Mouse (Mus musculus) layer of hippocampus, adult 11-12 months (tissue): ENCODE data around the gene Hdac4.

Source experiments
- DNase-seq: peaks from one replicate; pipeline ENCODE4 v3.0.0; 2022; ENCODE audit warnings: low spot score

Gene Hdac4

GRCm38 (mm10) chr1:92100371-92100891 lies 95.1 kb downstream of the Hdac4 start:
- DNase-seq = peak; percentile 42

GRCm38 (mm10) chr1:92099964-92100363 lies 95.5 kb downstream of the Hdac4 start:
- DNase-seq = peak; percentile 64

GRCm38 (mm10) chr1:92099502-92099901 lies 96.0 kb downstream of the Hdac4 start:
- no peak for DNase-seq

- no peak for DNase-seq
These were observed 97.0 kb downstream of the Hdac4 start for GRCm38 (mm10) chr1:92098456-92098855.

GRCm38 (mm10) chr1:92096991-92097525 lies 98.4 kb downstream of the Hdac4 start:
- DNase-seq = no peak

GRCm38 (mm10) chr1:92092286-92092685 lies 103.2 kb downstream of the Hdac4 start:
- no peak for DNase-seq

- DNase-seq = no peak
These were observed 107.7 kb downstream of the Hdac4 start for GRCm38 (mm10) chr1:92087821-92088220.

GRCm38 (mm10) chr1:92087343-92087742 lies 108.2 kb downstream of the Hdac4 start:
- DNase-seq = no peak

GRCm38 (mm10) chr1:92086841-92087240 lies 108.7 kb downstream of the Hdac4 start:
- no peak for DNase-seq

- DNase-seq = no peak
These were observed 109.2 kb downstream of the Hdac4 start for GRCm38 (mm10) chr1:92086277-92086813.

- no peak for DNase-seq
These were observed 110.8 kb downstream of the Hdac4 start for GRCm38 (mm10) chr1:92084738-92085137.

GRCm38 (mm10) chr1:92084004-92084403 lies 111.5 kb downstream of the Hdac4 start:
- no peak for DNase-seq

- no peak for DNase-seq
These were observed 112.5 kb downstream of the Hdac4 start for GRCm38 (mm10) chr1:92082837-92083541.

- DNase-seq = no peak
These were observed 113.2 kb downstream of the Hdac4 start for GRCm38 (mm10) chr1:92082156-92082836.

GRCm38 (mm10) chr1:92079982-92080537 lies 115.4 kb downstream of the Hdac4 start:
- no peak for DNase-seq

- DNase-seq = no peak
These were observed 120.2 kb downstream of the Hdac4 start for GRCm38 (mm10) chr1:92075312-92075711.

GRCm38 (mm10) chr1:92074655-92075054 lies 120.8 kb downstream of the Hdac4 start:
- DNase-seq = no peak

GRCm38 (mm10) chr1:92069932-92070677 lies 125.4 kb downstream of the Hdac4 start:
- DNase-seq = no peak

GRCm38 (mm10) chr1:92069464-92069863 lies 126.0 kb downstream of the Hdac4 start:
- DNase-seq = no peak

GRCm38 (mm10) chr1:92064307-92064706 lies 131.2 kb downstream of the Hdac4 start:
- no peak for DNase-seq

- no peak for DNase-seq
These were observed 132.2 kb downstream of the Hdac4 start for GRCm38 (mm10) chr1:92063271-92063670.
